Mouse (Mus musculus) olfactory bulb, adult 2 months (tissue): Measurements from ENCODE around the gene Arhgap4. TPM values are rescaled to one million over a fixed set of nuclear protein-coding genes. Genes with fewer than 3 reads are reported as not detected.

Experiments used
- H3K27ac ChIP-seq: fragments of 200-500 bp; 2 replicates; pipeline ENCODE4 v1.5.1; 2012; ENCODE audit warnings: low read depth, low read length; ENCODE audit not compliant: insufficient read depth
- H3K4me1 ChIP-seq: fragments of 200-500 bp; 2 replicates; pipeline ENCODE4 v1.6.1; 2012; ENCODE audit warnings: low read length; ENCODE audit not compliant: control insufficient read depth, insufficient read depth
- H3K4me3 ChIP-seq: fragments of 200-500 bp; 2 replicates; pipeline ENCODE4 v1.5.1; 2012; ENCODE audit warnings: mild to moderate bottlenecking, low read depth, low read length, moderate library complexity; ENCODE audit not compliant: insufficient read depth
- CTCF ChIP-seq: fragments of 200-500 bp; IDR thresholded peaks from 2 replicates; pipeline ENCODE4 v1.5.1; 2012; ENCODE audit warnings: low read depth, mild to moderate bottlenecking, low read length, moderate library complexity; ENCODE audit not compliant: insufficient read depth
- POLR2A ChIP-seq: fragments of 200-500 bp; IDR thresholded peaks from 2 replicates; pipeline ENCODE4 v1.6.1; 2012; ENCODE audit warnings: mild to moderate bottlenecking, low read depth, low read length, moderate library complexity; ENCODE audit not compliant: insufficient read depth
- WGBS: fragments of 180-500 bp; shearing (Covaris S2); methylation state at CpG from one replicate; pipeline ENCODE4 v1.1.7; 2018; 5-methylcytosine and 5-hydroxymethylcytosine counted together
- polyA plus RNA-seq: library from polyadenylated mRNA; stranded (reverse); fragments of >200 nt; gene quantifications from 2 replicates; pipeline ENCODE4 v1.2.4, GENCODE M21; 2012; ENCODE audit warnings: low replicate concordance; ENCODE audit not compliant: missing spikeins, insufficient read depth, insufficient read length

Gene Arhgap4
- polyA plus RNA-seq, 1 experiment = not detected

DNA sequence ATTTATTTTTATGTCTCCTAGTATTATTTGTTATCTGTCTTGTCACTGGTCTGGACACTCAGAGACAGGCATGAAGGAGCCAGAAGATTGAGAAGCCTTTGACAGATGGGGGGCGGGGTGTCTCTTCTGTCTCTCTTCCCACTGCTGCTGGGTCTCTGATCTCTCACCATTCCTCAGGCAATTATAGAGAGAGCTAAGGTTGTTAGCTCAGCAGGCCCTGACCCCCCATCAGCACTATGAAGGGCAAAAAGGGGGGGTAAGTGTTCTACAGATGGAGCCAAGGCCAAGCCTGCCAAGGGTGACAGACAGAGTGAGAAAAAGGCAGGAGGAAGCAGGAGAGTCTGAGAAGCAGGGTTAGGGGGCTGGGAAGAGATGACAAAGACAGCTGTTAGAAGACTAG is 49.7 kb downstream of the Arhgap4 start:
- no peak overlapping the region for H3K4me3 ChIP-seq
- H3K27ac ChIP-seq = no peak overlapping the region
- 81% methylated on average over 1 of the region's 1 CpGs for WGBS
- H3K4me1 ChIP-seq = peaks cover 3% of the 10 kb centered on the region; the same call in 1 of the 2 replicates
- no peak for TF ChIP-seq CTCF
- TF ChIP-seq POLR2A = no peak

GRCm38 (mm10) chrX:73871474-73871873 is 50.2 kb downstream of the Arhgap4 start:
- TF ChIP-seq CTCF = no peak
- TF ChIP-seq POLR2A = no peak

GRCm38 (mm10) chrX:73869334-73869733 is 52.3 kb downstream of the Arhgap4 start:
- Histone ChIP-seq H3K4me3 (no peak overlapping the region), H3K4me1 (peaks cover 12% of the 10 kb centered on the region), H3K27ac (no peak overlapping the region)
- 33% methylated on average over 5 of the region's 5 CpGs for WGBS
- no peak for TF ChIP-seq POLR2A
- no peak for TF ChIP-seq CTCF

More at GRCm38 (mm10) chrX:73871474-73871873, 50.2 kb downstream of the Arhgap4 start:
- no peak overlapping the region for H3K4me3 ChIP-seq
- peaks cover 3% of the 10 kb centered on the region; the same call in 1 of the 2 replicates for H3K4me1 ChIP-seq
- no peak overlapping the region for H3K27ac ChIP-seq

DNA sequence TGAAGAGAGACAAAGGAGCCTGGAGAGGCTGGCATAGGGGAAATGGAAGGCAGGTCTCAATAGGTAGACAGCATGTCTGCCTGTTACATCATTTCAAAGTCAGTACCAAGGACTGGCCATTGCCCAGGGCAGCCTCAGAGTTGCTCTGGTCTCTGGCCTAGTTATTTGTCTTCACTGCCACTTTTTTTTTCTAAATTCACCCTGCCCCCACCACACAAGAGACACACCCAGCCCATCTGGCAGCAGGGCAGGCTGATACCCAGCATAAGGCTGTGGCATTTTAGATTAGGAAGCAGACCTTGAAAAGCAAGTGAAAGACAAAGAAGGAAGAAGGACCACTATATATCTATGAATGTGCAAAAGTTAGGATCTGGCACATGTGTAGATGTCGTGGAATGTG is 53.8 kb downstream of the Arhgap4 start:
- 86% methylated on average over 1 of the region's 1 CpGs for WGBS
- TF ChIP-seq POLR2A (no peak), CTCF (no peak)
- Histone ChIP-seq H3K4me3 (no peak overlapping the region), H3K27ac (no peak overlapping the region), H3K4me1 (peaks cover 12% of the 10 kb centered on the region)

GRCm38 (mm10) chrX:73867256-73867655 is 54.4 kb downstream of the Arhgap4 start:
- 46% methylated on average over 3 of the region's 3 CpGs for WGBS
- peaks cover 12% of the 10 kb centered on the region for H3K4me1 ChIP-seq
- H3K4me3 ChIP-seq = no peak overlapping the region
- TF ChIP-seq CTCF (no peak), POLR2A (no peak)
- no peak overlapping the region for H3K27ac ChIP-seq

DNA sequence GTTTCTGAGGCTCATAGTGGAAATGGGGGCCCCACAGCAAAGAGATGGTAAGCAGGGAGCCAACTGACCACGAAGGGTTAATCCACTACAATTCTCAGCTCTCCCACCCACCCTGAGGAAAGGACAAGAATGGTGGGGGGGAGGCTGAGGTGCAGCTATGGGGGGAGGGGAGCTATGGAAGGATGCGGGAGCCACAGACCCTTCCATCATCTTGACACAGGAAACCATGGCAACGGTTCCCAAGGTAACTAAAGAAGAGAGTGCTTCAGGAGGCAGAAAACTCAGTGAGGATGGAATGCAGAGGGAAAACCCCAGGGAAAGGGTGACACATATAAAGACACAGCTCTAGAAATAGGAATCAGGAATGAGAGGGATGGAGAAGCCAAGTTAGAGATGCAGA is 57.0 kb downstream of the Arhgap4 start:
- Histone ChIP-seq H3K27ac (no peak overlapping the region), H3K4me3 (no peak overlapping the region), H3K4me1 (peaks cover 11% of the 10 kb centered on the region)
- TF ChIP-seq POLR2A = no peak
- TF ChIP-seq CTCF = no peak
- 43% methylated on average over 3 of the region's 3 CpGs for WGBS

GRCm38 (mm10) chrX:73855087-73855408 is 66.6 kb downstream of the Arhgap4 start:
- 75% methylated on average over 3 of the region's 3 CpGs for WGBS
- TF ChIP-seq POLR2A = no peak
- no peak for TF ChIP-seq CTCF
- H3K4me1 ChIP-seq = no peaks in the 10 kb centered on the region
- no peak overlapping the region for H3K4me3 ChIP-seq
- H3K27ac ChIP-seq = no peak overlapping the region

- Histone ChIP-seq H3K27ac (no peak overlapping the region), H3K4me3 (no peak overlapping the region), H3K4me1 (no peaks in the 10 kb centered on the region)
- TF ChIP-seq CTCF (no peak), POLR2A (no peak)
- WGBS = 81% methylated on average over 9 of the region's 9 CpGs
These were observed 67.2 kb downstream of the Arhgap4 start for GRCm38 (mm10) chrX:73854326-73855086.

Other genes starting within 250 kb of the Arhgap4 start
- gene Slc6a8, start 248.7 kb downstream of the Arhgap4 start, polyA plus RNA-seq = 112 TPM in 1 of 2 replicates, not detected in the other
- 255 TPM in 1 of 2 replicates, not detected in the other for gene Bcap31, start 205.7 kb downstream of the Arhgap4 start, polyA plus RNA-seq
- gene Abcd1, start 205.3 kb downstream of the Arhgap4 start, polyA plus RNA-seq = not detected in 2 replicates
- not detected in 2 replicates for gene Plxnb3, start 164.8 kb downstream of the Arhgap4 start, polyA plus RNA-seq
- gene Srpk3, start 147.5 kb downstream of the Arhgap4 start, polyA plus RNA-seq = not detected in 2 replicates
- gene Idh3g, start 135.0 kb downstream of the Arhgap4 start, polyA plus RNA-seq = not detected in 2 replicates
- gene Ssr4, start 134.8 kb downstream of the Arhgap4 start, polyA plus RNA-seq = not detected in 2 replicates
- gene Pdzd4, start 96.9 kb downstream of the Arhgap4 start, polyA plus RNA-seq = 83.9 TPM in 1 of 2 replicates, not detected in the other
- gene Avpr2, start 29.8 kb downstream of the Arhgap4 start, polyA plus RNA-seq = not detected in 2 replicates
- gene L1cam, start 25.8 kb downstream of the Arhgap4 start, polyA plus RNA-seq = not detected in 2 replicates
- gene Naa10, start 74 bp upstream of the Arhgap4 start, polyA plus RNA-seq = not detected in 2 replicates
- gene Renbp, start 9.0 kb upstream of the Arhgap4 start, polyA plus RNA-seq = not detected in 2 replicates
- 99.2 and 394 TPM in 2 replicates for gene Hcfc1, start 44.5 kb upstream of the Arhgap4 start, polyA plus RNA-seq
- not detected in 2 replicates for gene Irak1, start 102.0 kb upstream of the Arhgap4 start, polyA plus RNA-seq
- not detected in 2 replicates for gene Opn1mw, start 205.6 kb upstream of the Arhgap4 start, polyA plus RNA-seq
- gene Mecp2, start 213.5 kb upstream of the Arhgap4 start, polyA plus RNA-seq = not detected in 2 replicates
- gene Tex28, start 246.0 kb upstream of the Arhgap4 start, polyA plus RNA-seq = not detected in 2 replicates